Mouse (Mus musculus): Measurements from ENCODE around the gene Oxsr1.

Oxsr1 gene

GRCm38 (mm10) chr9:119214601-119215000, 107.6 kb downstream of the Oxsr1 start:
- no peak for DNase-seq (ENCODE audit: low spot score)

- no peak for DNase-seq (ENCODE audit: low spot score)
Measured at GRCm38 (mm10) chr9:119212996-119213395, 109.2 kb downstream of the Oxsr1 start.

GRCm38 (mm10) chr9:119208998-119209397, 113.2 kb downstream of the Oxsr1 start, which contains the start of gene Slc22a13:
Gene Slc22a13, minus strand, starts transcription at chr9:119209098.
- DNase-seq (ENCODE audit: low spot score), result no peak

- DNase-seq (ENCODE audit: low spot score), result no peak
Measured at GRCm38 (mm10) chr9:119207113-119207512, 115.1 kb downstream of the Oxsr1 start.

- no peak for DNase-seq (ENCODE audit: low spot score)
Measured at GRCm38 (mm10) chr9:119206666-119207065, 115.6 kb downstream of the Oxsr1 start.

GRCm38 (mm10) chr9:119205756-119206155, 116.5 kb downstream of the Oxsr1 start:
- DNase-seq (ENCODE audit: low spot score), result no peak

GRCm38 (mm10) chr9:119203617-119204016, 118.6 kb downstream of the Oxsr1 start:
- no peak for DNase-seq (ENCODE audit: low spot score)

GRCm38 (mm10) chr9:119201653-119202052, 120.6 kb downstream of the Oxsr1 start:
- no peak for DNase-seq (ENCODE audit: low spot score)

GRCm38 (mm10) chr9:119199151-119199861, 122.9 kb downstream of the Oxsr1 start:
- DNase-seq (ENCODE audit: low spot score), result no peak

- DNase-seq (ENCODE audit: low spot score), result peak; percentile 82
Measured at GRCm38 (mm10) chr9:119192202-119192990, 129.8 kb downstream of the Oxsr1 start.
